Mouse (Mus musculus) lung, embryonic 14.5 days (tissue): ENCODE data around the gene Pitpnb. TPM values are rescaled to one million over a fixed set of nuclear protein-coding genes. Genes with fewer than 3 reads are reported as not detected.
A peak's percentile ranks its signal among the peaks of the same experiment; 100 is the strongest.

ENCODE experiments used
- ATAC-seq: fragments of 200-750 bp; cut with Nextera tagmentation; 2 replicates; pipeline ENCODE4 v1.8.0; 2017; ENCODE audit warnings: mild to moderate bottlenecking, moderate TSS enrichment, moderate library complexity; ENCODE audit not compliant: insufficient read depth
- DNase-seq: peaks from one replicate; pipeline ENCODE4 v3.0.0-alpha.2; 2015
- H3K27ac ChIP-seq: fragments of 300-500 bp; sonication (generic); 2 replicates; pipeline ENCODE4 v1.5.1; 2014; ENCODE audit warnings: low read depth, mild to moderate bottlenecking, moderate library complexity
- H3K27me3 ChIP-seq: fragments of 300-500 bp; sonication (generic); 2 replicates; pipeline ENCODE4 v1.6.1; 2014; ENCODE audit warnings: low read length, control low read depth; ENCODE audit not compliant: insufficient read depth
- H3K36me3 ChIP-seq: fragments of 300-500 bp; sonication (generic); 2 replicates; pipeline ENCODE4 v1.6.1; 2014; ENCODE audit warnings: control low read depth; ENCODE audit not compliant: insufficient read depth
- H3K4me1 ChIP-seq: fragments of 300-500 bp; sonication (generic); 2 replicates; pipeline ENCODE4 v1.6.1; 2014; ENCODE audit warnings: antibody characterized with exemption, control low read depth; ENCODE audit not compliant: insufficient read depth
- H3K4me2 ChIP-seq: fragments of 300-500 bp; sonication (generic); 2 replicates; pipeline ENCODE4 v1.6.1; 2014; ENCODE audit warnings: mild to moderate bottlenecking
- H3K4me3 ChIP-seq: fragments of 300-500 bp; sonication (generic); 2 replicates; pipeline ENCODE4 v1.5.1; 2014; ENCODE audit warnings: low read depth, low read length
- H3K9ac ChIP-seq: fragments of 300-500 bp; sonication (generic); 2 replicates; pipeline ENCODE4 v1.6.1; 2014
- H3K9me3 ChIP-seq: fragments of 300-500 bp; sonication (generic); 2 replicates; pipeline ENCODE4 v1.6.1; 2016; ENCODE audit warnings: low read depth, low read length, control low read depth
- CTCF ChIP-seq: IDR thresholded peaks from 2 replicates; pipeline ENCODE4 v1.5.1; 2016; ENCODE audit warnings: antibody characterized with exemption, low read depth
- WGBS: fragments of 180-500 bp; shearing (Covaris S2); extraction: QIAGEN DNeasy Blood & Tissue Kit; methylation state at CpG from one replicate; pipeline ENCODE4 v1.1.7; 2014; 5-methylcytosine and 5-hydroxymethylcytosine counted together
- polyA plus RNA-seq: library from polyadenylated mRNA; unstranded; fragments of >200 nt; fragmentation: Nextera tagmentation; extraction: Ambion mirVana; gene quantifications from 2 replicates; pipeline ENCODE4 v1.2.1, GENCODE M21; 2014

Gene Pitpnb
- polyA plus RNA-seq, 1 experiment from 2014 or later, result 120 TPM

GRCm38 (mm10) chr5:111390911-111391310 is 60.3 kb downstream of the Pitpnb start:
- Histone ChIP-seq H3K4me2 (no peak overlapping the region), H3K27me3 (no peaks in the 10 kb centered on the region), H3K36me3 (peaks cover 25% of the 10 kb centered on the region), H3K4me3 (no peak overlapping the region), H3K9me3 (no peaks in the 10 kb centered on the region), H3K27ac (no peak overlapping the region), H3K4me1 (peaks cover 25% of the 10 kb centered on the region), H3K9ac (no peak overlapping the region)
- TF ChIP-seq CTCF, result no peak
- ATAC-seq (no peak), DNase-seq (no peak)
- whole genome bisulfite sequencing, result 69% methylated on average over 10 of the region's 10 CpGs

- H3K4me3 ChIP-seq, result no peak overlapping the region
- H3K4me1 ChIP-seq, result peaks cover 25% of the 10 kb centered on the region
- no peak overlapping the region for H3K27ac ChIP-seq
- no peak for TF ChIP-seq CTCF
- no peaks in the 10 kb centered on the region for H3K9me3 ChIP-seq
- no peak overlapping the region for H3K4me2 ChIP-seq
- H3K36me3 ChIP-seq, result peaks cover 20% of the 10 kb centered on the region
- WGBS, result 75% methylated on average over 6 of the region's 6 CpGs
- H3K27me3 ChIP-seq, result no peaks in the 10 kb centered on the region
- ATAC-seq, result no peak
- no peak for DNase-seq
- no peak overlapping the region for H3K9ac ChIP-seq
These were observed 60.9 kb downstream of the Pitpnb start for GRCm38 (mm10) chr5:111391485-111391884.

GRCm38 (mm10) chr5:111393346-111394197 is 63.0 kb downstream of the Pitpnb start:
- WGBS, result 7% methylated on average over 17 of the region's 17 CpGs
- DNase-seq (peak; percentile 93), ATAC-seq (peak; percentile 71)
- no peak overlapping the region for H3K9ac ChIP-seq
- H3K27ac ChIP-seq, result peak overlapping the region; percentile 52
- no peak overlapping the region for H3K4me3 ChIP-seq
- no peaks in the 10 kb centered on the region for H3K27me3 ChIP-seq
- H3K4me2 ChIP-seq, result peak overlapping the region; percentile 52
- H3K36me3 ChIP-seq, result no peaks in the 10 kb centered on the region
- H3K4me1 ChIP-seq, result peaks cover 25% of the 10 kb centered on the region
- TF ChIP-seq CTCF, result no peak
- H3K9me3 ChIP-seq, result no peaks in the 10 kb centered on the region

- no peak for TF ChIP-seq CTCF
These were observed 63.9 kb downstream of the Pitpnb start for GRCm38 (mm10) chr5:111394198-111395053.

GRCm38 (mm10) chr5:111395771-111396170 is 65.2 kb downstream of the Pitpnb start:
- no peak for TF ChIP-seq CTCF
- H3K4me2 ChIP-seq, result no peak overlapping the region
- WGBS, result 35% methylated on average over 10 of the region's 10 CpGs
- H3K36me3 ChIP-seq, result no peaks in the 10 kb centered on the region
- no peak overlapping the region for H3K4me3 ChIP-seq
- no peaks in the 10 kb centered on the region for H3K27me3 ChIP-seq
- peaks cover 25% of the 10 kb centered on the region for H3K4me1 ChIP-seq
- no peaks in the 10 kb centered on the region for H3K9me3 ChIP-seq
- H3K9ac ChIP-seq, result no peak overlapping the region
- ATAC-seq, result peak; percentile 16; the same call in 1 of the 2 replicates
- 0 out of 2 replicates have a peak overlapping the region, but pooled peaks have one; percentile 19 for H3K27ac ChIP-seq
- DNase-seq, result peak; percentile 40

More at GRCm38 (mm10) chr5:111394198-111395053, 63.9 kb downstream of the Pitpnb start:
- DNase-seq (peak; percentile 35), ATAC-seq (peak; percentile 5; the same call in 1 of the 2 replicates)
- H3K36me3 ChIP-seq, result no peaks in the 10 kb centered on the region
- H3K4me2 ChIP-seq, result peak overlapping the region; percentile 52
- no peaks in the 10 kb centered on the region for H3K9me3 ChIP-seq
- peak overlapping the region; percentile 39 for H3K27ac ChIP-seq
- WGBS, result 7% methylated on average over 15 of the region's 15 CpGs
- peaks cover 25% of the 10 kb centered on the region for H3K4me1 ChIP-seq
- no peak overlapping the region for H3K9ac ChIP-seq
- no peaks in the 10 kb centered on the region for H3K27me3 ChIP-seq
- no peak overlapping the region for H3K4me3 ChIP-seq

- H3K4me3 ChIP-seq, result no peak overlapping the region
- ATAC-seq (no peak), DNase-seq (no peak)
- peaks cover 25% of the 10 kb centered on the region for H3K4me1 ChIP-seq
- no peaks in the 10 kb centered on the region for H3K36me3 ChIP-seq
- WGBS, result 67% methylated on average over 4 of the region's 4 CpGs
- no peak overlapping the region for H3K9ac ChIP-seq
- no peaks in the 10 kb centered on the region for H3K27me3 ChIP-seq
- no peak overlapping the region for H3K4me2 ChIP-seq
- TF ChIP-seq CTCF, result peak; percentile 42
- no peaks in the 10 kb centered on the region for H3K9me3 ChIP-seq
- peak overlapping the region; percentile 47; the same call in 1 of the 2 replicates for H3K27ac ChIP-seq
These were observed 65.6 kb downstream of the Pitpnb start for GRCm38 (mm10) chr5:111396199-111396598.

- Histone ChIP-seq H3K9me3 (no peaks in the 10 kb centered on the region), H3K4me1 (peaks cover 29% of the 10 kb centered on the region), H3K9ac (no peak overlapping the region), H3K4me3 (no peak overlapping the region), H3K27ac (no peak overlapping the region), H3K4me2 (no peak overlapping the region), H3K27me3 (no peaks in the 10 kb centered on the region), H3K36me3 (no peaks in the 10 kb centered on the region)
- TF ChIP-seq CTCF, result no peak
- ATAC-seq (no peak), DNase-seq (no peak)
- 43% methylated on average over 4 of the region's 4 CpGs for WGBS
These were observed 67.9 kb downstream of the Pitpnb start for GRCm38 (mm10) chr5:111398471-111398870.
